ENCODE assay signal across 21 mouse cellular contexts in genomic region chr12:73814897-73815296, GRCm38 (mm10).
A peak's percentile ranks its signal among the peaks of the same experiment; 100 is the strongest.
DNase-seq lines count a peak whose midpoint lies in the region.
"Had no signal": no experiment of that assay in that cellular context is flagged by ENCODE, and none has a peak within 500 bp of the region (broad histone marks: within the 10 kb centered on the region; RNA-seq: fewer than 3 reads in every experiment).

No protein-coding gene starts in this region.

- H3K4me1 ChIP-seq in heart, embryonic 10.5 days, result peaks cover 54% of the 10 kb centered on the region

- H3K36me3 ChIP-seq in heart, embryonic 10.5 days, result no peaks in the 10 kb centered on the region
- H3K36me3 ChIP-seq: embryonic facial prominence, embryonic 10.5 days; embryonic facial prominence, embryonic 12.5 days; forebrain, embryonic 10.5 days; forebrain, embryonic 12.5 days; G1E had no signal

- H3K27me3 ChIP-seq in heart, embryonic 10.5 days (ENCODE audit: insufficient read depth, poor library complexity, severe bottlenecking), result no peaks in the 10 kb centered on the region
- H3K27me3 ChIP-seq: CH12.LX; embryonic facial prominence, embryonic 12.5 days; forebrain, embryonic 12.5 days had no signal

- no peak overlapping the region for H3K4me3 ChIP-seq in heart, embryonic 10.5 days
- H3K4me3 ChIP-seq: embryonic facial prominence, embryonic 10.5 days; embryonic facial prominence, embryonic 12.5 days; forebrain, embryonic 10.5 days; forebrain, embryonic 12.5 days had no signal

- peak; percentile 54 for DNase-seq in heart, embryonic 10.5 days (ENCODE audit: low spot score)
- no peak for DNase-seq in heart, postnatal 10 days
- DNase-seq in urinary bladder, postnatal 14 days (ENCODE audit: low spot score), result peak; percentile 42
- no peak for DNase-seq in urinary bladder, adult 2 months (ENCODE audit: low spot score)
- DNase-seq in skeletal muscle tissue, adult 2 months (ENCODE audit: low read depth, low spot score), result peak; percentile 76
- no peak for DNase-seq in kidney, adult 11 months
- DNase-seq: adrenal gland, adult 8-10 months; adrenal gland, postnatal 14 days; adrenal gland, postnatal 36 days; B cell, adult 2 months; cerebellum, adult 11-12 months; cerebellum, adult 2 months; cerebellum, adult 9-10 months; cerebellum, postnatal 10 days; cerebellum, postnatal 25 days had no signal

- 77% methylated on average over 2 of the region's 2 CpGs for WGBS in heart, embryonic 10.5 days

- no peak overlapping the region for H3K27ac ChIP-seq in heart, embryonic 10.5 days
- H3K27ac ChIP-seq: embryonic facial prominence, embryonic 10.5 days; embryonic facial prominence, embryonic 12.5 days; forebrain, embryonic 10.5 days; forebrain, embryonic 12.5 days had no signal

- H3K9me3 ChIP-seq in heart, embryonic 10.5 days, result no peaks in the 10 kb centered on the region
- H3K9me3 ChIP-seq: embryonic facial prominence, embryonic 10.5 days; embryonic facial prominence, embryonic 12.5 days; forebrain, embryonic 10.5 days; forebrain, embryonic 12.5 days; G1E had no signal

- intact Hi-C loops in heart, postnatal 10 days (cut with DNase I), result no loop called here

Comparison
In these comparisons a context has a peak if more than half of its experiments do, and no peak if none do; other contexts are left out.
1. DNase-seq: peak in heart, embryonic 10.5 days (single experiment), urinary bladder, postnatal 14 days (single experiment) and skeletal muscle tissue, adult 2 months (single experiment); none in heart, postnatal 10 days (0 of 2), urinary bladder, adult 2 months (single experiment) and kidney, adult 11 months (single experiment).